Mouse (Mus musculus) CD4-positive, CD25-positive, alpha-beta regulatory T cell, adult 2 months (primary cell): ENCODE data around the gene Ephb4.
A peak's percentile ranks its signal among the peaks of the same experiment; 100 is the strongest.

Experiments used
- DNase-seq: peaks from one replicate; pipeline ENCODE4 v3.0.0-alpha.2; 2012; ENCODE audit warnings: low read depth, low spot score

Gene Ephb4

DNA sequence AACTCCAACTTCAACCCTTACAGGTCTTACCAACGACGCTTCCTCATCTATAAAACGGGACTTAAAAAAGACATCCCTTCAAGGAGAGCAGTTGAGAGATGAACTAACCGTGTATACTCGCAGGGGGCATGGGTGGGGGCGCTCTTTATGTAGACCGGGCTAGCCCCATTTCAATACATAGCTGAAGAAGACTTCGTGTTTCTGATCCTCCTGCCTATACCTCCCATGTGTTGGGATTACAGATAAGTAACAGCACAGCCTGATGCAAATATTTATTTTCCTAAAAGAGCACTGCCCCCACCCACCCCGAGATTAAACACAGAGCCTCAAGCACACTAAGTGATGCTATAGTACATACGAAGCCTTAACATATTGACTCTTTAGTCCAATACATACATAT lies 15.6 kb upstream of the Ephb4 start:
- no peak for DNase-seq

DNA sequence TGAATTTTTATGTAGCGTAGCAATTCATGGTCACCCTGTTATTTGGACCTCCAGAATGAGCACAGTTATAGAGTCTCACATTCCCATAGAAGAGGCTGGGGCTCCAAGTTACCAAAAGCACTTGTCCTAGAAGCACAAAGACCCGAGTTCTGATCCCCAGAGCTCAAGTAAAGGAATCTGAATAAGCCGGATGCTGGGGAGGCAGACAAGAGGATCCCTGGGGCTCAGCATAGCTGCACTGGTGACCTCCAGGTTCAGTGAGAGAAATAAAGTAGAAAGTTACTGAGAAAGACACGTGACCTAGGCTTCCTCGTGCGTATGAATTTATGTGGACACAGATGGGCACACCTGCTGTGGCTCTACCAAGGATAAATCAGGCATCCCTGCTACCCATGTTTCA lies 14.8 kb upstream of the Ephb4 start:
- no peak for DNase-seq

DNA sequence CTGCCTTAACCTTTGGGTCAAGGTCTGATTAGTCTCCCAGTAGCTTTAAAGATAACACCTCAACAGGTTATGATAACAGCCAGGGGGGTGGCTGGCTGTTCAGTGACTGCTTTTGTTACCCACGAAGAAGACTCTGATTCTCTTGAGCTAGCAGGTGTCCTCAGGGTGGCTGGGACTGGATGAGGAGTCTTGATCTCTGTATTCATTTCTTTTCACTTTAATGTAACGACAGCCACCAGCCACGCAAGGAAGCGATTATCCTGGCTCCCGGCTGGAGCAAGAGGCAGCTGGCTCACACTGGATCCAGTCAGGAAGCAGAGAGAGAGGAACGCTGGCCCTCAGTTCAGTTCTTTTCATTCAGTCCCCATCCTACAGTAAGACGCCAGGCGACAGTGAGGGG lies 12.7 kb upstream of the Ephb4 start:
- DNase-seq = no peak

DNA sequence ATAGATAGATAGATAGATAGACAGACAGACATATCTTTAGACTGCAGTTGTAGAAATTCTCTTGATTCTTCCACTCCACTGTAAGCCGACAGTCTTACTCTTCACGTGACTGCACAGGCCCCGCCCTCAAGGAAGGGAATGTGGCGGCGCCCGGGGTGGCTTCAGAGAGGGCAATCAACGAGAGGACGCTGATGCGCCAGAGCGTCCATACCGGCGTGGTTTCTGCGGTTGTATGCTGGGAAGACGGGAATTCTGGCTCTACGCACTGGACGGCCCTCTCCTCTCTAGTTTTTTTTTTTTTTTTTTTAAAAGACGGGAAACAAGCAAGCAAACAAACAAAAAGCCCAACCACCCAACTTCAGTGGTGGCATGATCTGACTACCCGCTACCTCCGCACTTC lies 11.7 kb upstream of the Ephb4 start:
- DNase-seq = peak; percentile 80

DNA sequence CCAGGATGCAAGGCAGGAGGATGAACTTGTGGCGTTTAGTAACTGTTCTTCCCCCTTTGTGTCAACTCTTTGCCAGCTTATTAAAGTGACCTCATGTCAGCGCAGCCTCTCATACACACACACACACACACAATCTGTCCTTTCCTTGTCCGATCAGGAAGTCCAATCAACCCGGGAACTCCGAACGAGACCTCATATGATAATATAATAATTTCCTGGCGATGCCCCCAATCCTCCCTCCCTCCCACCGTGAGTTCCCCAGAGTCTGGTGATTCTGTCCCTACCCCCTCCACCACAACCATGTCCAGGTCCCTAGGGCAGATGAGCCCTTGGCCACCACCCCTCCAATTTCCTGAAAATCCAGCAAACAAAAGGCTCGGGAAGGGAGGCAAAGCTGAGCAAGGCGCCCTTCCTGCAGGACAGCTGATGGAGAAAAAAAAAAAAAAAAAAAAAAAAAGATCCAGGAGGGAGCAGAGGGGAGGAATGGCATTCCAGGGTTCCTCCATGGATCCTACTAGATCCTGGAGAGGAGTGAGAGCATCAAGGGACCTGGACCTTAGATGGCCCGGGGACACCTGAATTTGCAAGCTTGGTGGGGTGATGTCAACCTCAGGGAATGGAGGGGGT lies 11.1 kb upstream of the Ephb4 start:
- no peak for DNase-seq

DNA sequence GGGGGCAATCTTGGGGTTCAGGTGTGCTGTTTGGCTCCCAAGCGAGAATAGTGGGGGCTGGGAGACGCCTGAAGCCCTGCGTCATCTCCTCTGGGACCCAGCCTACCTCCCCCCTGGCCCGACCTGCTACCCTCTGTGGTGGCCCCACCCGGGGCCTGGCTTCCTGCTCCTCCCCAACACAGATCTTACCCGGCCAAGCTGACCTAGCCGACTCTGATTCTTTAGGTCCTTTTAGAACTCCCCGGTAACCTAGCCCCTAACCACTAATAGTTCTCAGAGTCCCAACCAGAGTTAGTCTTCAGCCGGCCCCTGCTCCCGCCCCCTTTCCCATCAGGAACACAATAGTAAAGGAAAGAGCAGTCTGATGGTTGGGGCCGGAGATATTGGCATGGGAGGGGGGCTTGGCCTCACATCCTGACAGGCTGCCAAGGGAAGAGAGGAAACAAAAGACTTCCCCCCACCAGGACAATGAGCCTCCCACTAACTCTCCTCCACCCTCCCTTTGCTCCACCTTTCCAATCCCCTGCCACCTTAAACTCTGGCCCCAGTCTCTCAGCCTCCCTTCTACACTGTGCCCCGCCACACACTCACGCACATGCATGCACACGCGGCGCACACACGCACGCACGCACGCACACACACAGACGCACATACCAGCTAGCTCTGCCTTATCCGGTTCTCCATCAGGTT lies 10.5 kb upstream of the Ephb4 start:
- DNase-seq = peak; percentile 15

DNA sequence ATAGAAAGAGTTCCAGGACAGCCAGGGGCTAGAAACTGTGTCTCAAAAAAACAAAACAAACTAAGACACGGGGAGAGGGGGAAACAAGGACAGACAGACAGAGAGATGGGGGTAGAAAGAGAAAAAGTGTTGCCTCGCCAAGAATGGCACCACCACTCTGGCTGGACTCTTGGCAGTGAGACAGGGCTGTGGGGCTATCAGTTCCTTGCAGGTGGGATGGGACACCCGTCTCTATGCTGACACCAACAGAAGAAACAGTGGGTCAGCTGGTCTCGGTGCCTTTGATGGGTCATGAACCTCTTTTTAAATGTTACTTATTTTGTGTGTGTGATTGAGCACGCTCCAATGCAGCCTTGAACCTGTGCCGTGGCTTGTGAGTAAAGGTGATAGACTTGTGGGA lies 9.7 kb upstream of the Ephb4 start:
- DNase-seq = no peak

DNA sequence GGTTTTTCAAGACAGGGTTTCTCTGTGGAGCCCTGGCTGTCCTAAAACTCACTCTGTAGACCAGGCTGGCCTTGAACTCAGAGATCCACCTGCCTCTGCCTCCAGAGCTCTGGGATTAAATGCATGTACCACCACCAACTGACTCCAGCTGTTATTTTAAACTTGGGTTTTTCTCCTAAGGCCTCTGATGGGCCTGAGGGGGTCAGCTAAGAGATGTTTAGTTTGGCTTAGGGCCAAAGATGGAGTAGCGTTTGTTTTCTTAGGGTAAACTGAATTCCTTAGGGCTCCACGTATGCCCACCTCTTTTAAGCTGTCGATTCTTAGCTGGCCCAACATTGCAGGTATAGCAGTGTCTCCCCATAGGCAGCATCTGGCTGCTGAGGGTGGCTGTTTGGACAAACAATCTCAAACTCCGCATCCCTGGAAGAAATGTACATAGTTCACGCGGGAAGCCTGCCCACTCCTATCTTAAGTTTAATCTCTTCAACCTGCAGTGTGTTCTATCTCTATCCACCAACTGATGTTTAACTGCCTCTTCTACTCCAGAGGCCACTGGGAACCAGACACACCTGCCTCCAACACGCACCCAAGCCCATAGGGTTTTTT lies 7.4 kb upstream of the Ephb4 start:
- DNase-seq = no peak

DNA sequence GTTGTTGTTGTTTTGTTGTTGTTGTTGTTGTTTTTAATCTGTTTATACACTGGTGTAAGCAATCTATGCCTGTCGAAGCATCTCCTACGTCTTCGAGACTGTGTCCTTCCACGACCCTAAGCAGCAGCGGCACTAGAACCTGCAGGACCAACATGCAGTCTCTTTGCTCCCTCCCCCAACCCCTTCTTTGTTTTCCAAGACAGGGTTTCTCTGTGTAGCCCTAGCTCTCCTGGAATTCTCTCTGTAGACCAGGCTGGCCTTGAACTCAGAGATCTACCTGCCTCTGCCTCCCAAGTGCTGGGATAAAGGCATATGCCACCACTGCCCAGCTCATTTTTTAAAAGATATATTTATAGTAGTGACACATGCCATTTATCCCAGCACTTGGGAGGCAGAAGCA lies 6.5 kb upstream of the Ephb4 start:
- no peak for DNase-seq

DNA sequence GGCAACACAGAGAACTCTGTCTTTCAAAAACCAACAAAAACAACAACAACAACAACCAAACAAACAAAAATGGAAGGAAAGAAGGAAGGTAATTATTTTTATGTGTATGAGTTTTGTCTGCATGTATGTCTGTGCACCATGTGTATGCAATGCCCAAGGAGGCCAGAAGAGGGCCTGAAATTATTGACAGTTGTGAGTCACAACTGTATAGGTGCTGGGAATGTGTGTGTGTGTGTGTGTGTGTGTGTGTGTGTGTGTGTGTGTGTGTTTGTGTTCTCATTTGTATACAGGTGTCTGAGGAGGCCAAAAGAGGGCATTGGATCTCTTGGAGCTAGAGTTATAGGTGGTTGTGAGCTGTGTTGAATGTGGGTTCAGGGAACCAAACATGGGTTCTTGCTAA lies 6.0 kb upstream of the Ephb4 start:
- no peak for DNase-seq

DNA sequence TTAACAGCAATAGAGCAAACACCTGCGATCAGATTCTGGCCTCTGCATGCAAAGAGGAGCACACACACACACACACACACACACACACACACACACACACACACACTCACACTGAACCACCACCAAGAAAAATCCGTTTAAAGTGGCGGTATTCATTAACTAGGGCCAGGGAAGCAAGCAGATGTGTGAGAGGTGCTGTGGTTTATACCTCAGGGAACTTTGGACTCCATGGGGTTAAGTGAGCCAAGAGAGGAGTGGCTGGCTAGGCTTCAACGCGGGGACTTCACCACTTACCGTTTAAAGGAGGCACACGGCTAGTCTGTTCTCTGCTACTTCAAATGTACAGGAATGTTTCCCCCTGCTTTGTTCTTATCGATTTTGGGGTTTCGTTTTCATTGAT lies 4.1 kb upstream of the Ephb4 start:
- no peak for DNase-seq

DNA sequence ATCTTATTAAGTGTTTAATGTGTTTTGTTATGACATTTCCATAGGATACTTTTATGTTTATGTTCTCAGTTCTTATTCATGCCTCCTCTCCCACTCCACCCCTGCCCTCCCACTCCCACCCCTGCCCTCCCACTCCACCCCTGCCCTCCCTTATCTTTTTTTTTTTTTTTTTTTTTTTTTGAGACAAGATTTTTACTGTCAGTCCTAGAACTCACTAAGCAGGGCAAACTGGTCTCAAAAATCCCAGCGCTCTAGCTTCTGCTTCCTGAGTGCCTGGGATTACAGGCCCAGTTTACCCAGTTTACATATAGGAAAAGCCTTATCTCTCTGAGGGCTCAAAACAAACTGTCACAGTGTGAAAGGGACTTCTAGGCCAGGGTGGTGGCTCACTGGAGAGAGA lies 3.5 kb upstream of the Ephb4 start:
- DNase-seq = no peak

DNA sequence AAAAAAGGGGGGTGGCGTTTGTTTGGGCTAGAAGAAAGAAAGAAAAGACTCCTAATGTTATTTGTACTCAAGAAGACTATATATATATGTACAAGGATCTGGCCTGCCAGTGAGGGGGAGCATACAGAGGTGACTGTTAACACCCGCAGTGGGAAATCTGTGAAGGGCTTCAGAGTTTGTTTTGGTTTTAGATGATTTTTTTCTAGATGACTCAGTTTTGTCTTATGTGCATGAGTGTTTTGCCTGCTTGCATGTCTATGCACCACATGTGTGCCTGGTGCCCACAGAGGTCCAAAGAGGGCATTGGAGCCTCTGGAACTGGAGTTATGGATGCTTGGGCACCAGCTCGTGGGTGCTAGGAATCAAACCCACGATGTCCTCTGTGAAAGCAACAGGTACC lies 2.9 kb upstream of the Ephb4 start:
- no peak for DNase-seq

DNA sequence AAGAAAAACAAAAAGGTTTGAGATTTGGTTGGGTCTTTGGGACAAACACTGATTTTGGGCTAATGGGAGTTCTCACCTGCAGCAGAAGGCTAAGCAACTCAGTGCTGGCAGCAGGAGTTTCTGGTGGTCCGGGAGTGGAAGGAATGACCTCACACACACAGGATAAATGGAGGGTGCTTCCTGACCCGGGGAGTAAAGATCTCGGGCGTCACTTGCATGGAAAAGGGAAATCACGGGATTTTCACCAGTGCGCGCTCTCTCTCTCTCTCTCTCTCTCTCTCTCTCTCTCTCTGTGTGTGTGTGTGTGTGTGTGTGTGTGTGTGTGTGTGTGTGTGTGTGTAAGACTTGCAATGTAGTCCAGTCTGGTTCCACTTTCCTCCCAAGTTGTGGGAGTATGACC lies 2.1 kb upstream of the Ephb4 start:
- no peak for DNase-seq

DNA sequence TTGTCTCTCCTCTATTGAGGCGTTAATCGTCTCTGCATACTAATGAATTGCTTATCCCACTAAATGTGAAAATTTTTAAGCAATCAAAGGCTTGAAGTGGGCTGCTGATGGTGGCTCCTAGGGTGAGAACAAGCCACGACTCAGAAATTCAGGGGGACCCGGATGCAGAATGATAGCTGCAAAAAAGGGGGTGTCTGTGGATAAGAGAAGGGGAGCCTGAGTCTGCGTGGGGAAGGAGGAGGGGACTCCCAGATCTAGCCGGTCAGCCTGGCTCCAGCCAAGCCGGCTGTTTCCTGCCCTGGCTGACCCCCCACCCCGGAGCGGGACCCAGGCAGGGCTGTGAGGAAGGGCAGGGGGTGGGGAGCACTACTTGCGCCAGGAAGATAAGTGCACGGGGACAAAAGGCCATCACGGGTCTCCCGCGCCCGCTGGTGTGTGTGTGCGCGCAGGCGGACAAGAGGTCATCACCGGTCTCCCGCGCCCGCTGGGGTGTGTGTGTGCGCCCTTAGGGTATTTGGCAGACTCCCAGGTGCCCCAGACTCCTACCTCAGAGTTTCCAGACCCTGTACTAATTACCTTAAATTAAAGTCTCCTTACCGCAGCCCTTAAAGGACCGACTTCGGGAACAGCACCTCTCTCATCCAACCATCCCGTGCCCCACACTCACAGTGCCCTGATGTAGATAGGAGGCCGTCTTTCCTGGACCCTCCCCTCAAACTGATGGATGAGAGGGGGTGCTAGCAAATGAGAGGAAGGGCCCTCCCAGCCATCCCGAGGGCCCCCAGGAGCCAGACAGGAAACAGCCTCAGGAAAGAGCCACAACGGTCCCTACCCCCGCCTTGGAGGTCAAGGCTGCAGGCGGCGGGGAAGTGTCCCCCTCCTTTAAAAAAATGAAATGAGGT lies 1.2 kb upstream of the Ephb4 start:
- no peak for DNase-seq

DNA sequence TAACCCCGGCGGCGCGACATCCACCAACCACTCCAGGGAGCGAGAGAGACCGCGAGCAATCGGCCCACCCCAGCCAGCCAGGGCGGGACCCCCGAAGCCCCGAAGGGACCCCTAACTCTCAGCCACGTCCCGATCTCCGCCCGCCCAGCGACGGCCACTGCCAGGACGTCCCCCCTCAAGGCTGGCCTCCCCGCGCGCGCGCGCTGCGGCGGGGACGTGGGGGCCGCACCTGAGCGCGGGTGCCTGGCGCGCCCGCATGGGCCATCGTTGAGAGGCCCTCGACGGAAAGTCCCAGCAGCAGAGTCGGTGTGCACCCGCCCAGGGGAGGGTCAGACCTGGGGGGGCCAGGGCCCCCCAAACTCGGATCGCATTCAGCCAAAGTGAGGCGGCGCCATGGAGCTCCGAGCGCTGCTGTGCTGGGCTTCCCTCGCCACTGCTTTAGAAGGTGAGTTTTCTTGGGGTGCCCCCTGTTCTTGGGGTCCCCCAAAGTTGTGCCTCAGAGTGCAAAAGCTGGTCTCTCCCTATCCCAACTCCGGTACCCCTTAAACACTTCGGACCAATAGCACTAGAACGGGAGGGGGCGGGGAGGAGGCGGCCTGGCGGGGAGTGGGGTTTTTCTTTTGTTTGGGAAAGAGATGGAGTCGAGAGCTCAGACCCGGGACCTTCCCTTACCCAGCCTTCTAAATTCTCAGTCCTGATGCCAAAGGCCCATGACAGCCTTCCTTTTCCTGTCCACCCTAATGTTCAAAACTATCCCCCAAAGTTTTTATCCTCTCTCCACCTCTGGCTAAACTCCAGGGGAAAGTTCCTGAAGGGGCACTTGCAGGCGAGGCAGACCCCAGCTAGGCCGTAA lies 522 bp downstream of the Ephb4 start:
- DNase-seq = no peak

DNA sequence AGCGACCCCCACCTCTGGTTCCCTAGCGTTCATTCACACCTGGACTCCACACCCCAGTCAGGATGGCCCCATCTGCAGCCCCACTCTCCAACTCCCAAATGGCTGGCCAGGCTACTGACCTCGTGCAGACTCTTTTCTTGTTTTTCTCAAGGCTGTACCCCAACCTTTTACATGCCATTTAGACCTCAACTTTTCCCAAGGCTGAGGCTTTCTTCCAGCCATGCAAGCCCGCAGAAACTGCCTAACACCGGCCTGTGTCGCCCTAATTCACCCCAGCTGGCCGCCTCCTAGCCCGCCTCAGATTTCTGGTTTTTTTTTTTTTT lies 1.1 kb downstream of the Ephb4 start:
- no peak for DNase-seq

DNA sequence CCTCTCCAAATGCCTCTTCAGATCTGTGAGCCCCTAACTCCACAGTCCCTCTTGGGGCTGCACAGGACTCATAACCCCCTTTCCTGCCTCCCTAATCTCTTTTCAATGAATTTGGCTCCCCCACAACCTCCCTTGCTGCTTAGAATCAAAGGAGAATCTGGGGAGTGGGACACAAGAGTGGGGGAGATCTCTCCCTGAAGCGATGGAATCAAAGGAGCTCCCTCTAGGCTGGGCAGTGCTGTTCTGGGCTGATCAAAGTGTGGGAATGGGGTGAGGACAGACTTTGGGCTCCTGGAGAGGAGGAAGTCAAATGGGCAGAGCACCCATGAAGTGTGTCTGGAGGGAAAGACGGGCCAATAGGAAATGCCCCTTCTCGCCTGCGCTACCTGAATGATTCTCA lies 1.5 kb downstream of the Ephb4 start:
- DNase-seq = no peak

DNA sequence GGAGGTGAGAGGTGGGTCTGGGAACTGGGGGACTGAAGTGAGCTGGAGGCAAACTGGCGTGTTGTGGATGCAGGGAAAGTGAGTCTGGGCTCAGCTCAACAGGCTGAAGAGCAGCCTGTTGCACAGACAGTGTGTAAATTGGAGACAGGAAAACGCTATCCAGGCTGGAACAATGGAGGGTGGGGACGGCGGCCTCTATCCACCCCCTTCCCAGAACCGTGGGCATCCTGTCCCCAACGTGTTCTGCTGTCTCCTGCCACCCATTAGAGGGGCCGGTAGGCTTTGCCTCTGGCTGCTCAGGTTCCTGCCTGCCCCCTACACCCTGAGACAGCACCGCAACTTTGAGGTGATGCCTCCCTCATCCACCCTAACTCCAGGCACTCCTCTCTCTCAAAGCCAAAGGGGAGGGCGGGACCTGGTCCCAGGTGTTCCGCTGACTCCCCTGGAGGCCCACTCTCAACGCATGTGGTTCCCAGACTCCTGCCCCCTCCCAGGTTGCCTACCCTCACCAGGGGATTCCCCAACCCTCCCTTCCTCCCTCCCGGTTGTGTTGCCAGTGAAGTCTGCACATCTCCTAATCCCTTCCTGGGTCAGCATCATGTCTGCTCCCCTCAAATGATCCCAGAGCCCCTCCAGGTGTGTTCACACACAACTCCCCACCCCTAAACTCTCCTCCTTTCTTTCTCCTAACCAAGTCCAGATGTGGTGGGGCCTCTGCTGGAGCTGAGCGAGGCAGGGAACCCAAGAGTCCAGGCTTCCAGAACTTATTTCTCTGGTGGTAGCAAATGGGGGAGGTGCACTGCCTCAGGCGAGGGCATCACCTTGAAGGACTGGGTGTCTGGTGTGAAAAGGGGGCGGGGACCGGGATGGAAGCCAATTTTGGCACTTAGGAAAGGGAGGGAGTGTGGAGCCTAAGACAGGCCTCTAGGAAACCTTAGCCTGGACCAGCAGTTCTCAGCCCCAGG lies 2.4 kb downstream of the Ephb4 start:
- DNase-seq = no peak

DNA sequence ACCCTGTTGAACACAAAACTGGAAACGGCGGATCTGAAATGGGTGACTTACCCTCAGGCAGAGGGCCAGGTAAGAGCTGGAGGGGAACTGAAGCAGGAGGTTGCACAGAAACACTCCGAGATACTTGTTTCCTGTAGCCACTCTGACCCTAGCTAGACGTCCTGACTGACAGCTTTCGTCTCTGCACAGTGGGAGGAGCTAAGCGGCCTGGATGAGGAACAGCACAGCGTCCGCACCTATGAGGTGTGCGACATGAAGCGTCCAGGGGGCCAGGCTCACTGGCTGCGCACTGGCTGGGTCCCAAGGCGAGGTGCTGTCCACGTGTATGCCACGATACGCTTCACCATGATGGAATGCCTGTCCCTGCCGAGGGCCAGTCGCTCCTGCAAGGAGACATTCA lies 4.2 kb downstream of the Ephb4 start:
- no peak for DNase-seq
